Mouse (Mus musculus) adipose tissue, adult 10 weeks (tissue): ENCODE data around the gene Cd4. TPM values are rescaled to one million over a fixed set of nuclear protein-coding genes. Genes with fewer than 3 reads are reported as not detected.

ENCODE experiments used
- polyA plus RNA-seq: library from polyadenylated mRNA; stranded (reverse); fragments of 350-450 nt; fragmentation: Illumina TruSeq; extraction: RNeasy Lipid Tissue Mini Kit (QIAGEN cat#74804); gene quantifications from one replicate; pipeline ENCODE4 v1.2.3, GENCODE M21; 2014; ENCODE audit warnings: low read depth, low replicate concordance

The Cd4 gene
- 1.8 TPM for polyA plus RNA-seq

GRCm38 (mm10) chr6:124887986-124888385, at the start of gene Cd4:
Gene Cd4 (minus strand): TSS chr6:124888221.

GRCm38 (mm10) chr6:124930754-124931524, 42.9 kb upstream of the Cd4 start, which contains the start of gene Mlf2:
Gene Mlf2 (plus strand): TSS chr6:124931386.

GRCm38 (mm10) chr6:124919695-124920317, 31.8 kb upstream of the Cd4 start, which contains the start of gene Ptms:
Gene Ptms (minus strand): TSS chr6:124920103.

GRCm38 (mm10) chr6:124911533-124912218, 23.7 kb upstream of the Cd4 start, which contains the start of gene Lag3:
Gene Lag3 (minus strand): TSS chr6:124911705.

GRCm38 (mm10) chr6:124863658-124864298, 24.2 kb downstream of the Cd4 start, which contains the start of gene Gpr162:
Gene Gpr162 (minus strand): TSS chr6:124863983.

GRCm38 (mm10) chr6:124856916-124857839, 30.8 kb downstream of the Cd4 start, which contains the start of gene P3h3:
Gene P3h3 (minus strand): TSS chr6:124857752.

GRCm38 (mm10) chr6:124840241-124841167, 47.5 kb downstream of the Cd4 start, which contains the start of gene Gnb3:
Gene Gnb3 (minus strand): TSS chr6:124840275.

GRCm38 (mm10) chr6:124828868-124829798, 58.9 kb downstream of the Cd4 start, which contains the start of the genes Usp5 and Cdca3:
Gene Usp5 (minus strand): TSS chr6:124829484.
Gene Cdca3 (plus strand): TSS chr6:124829547.

Other genes starting within 250 kb of the Cd4 start
- 75.1 TPM for gene Lpcat3, start 225.2 kb downstream of the Cd4 start, polyA plus RNA-seq
- 55.2 TPM for gene Emg1, start 176.0 kb downstream of the Cd4 start, polyA plus RNA-seq
- gene Phb2, start 175.9 kb downstream of the Cd4 start, polyA plus RNA-seq = 129 TPM
- gene Ptpn6, start 149.5 kb downstream of the Cd4 start, polyA plus RNA-seq = 24.1 TPM
- gene Grcc10, start 146.8 kb downstream of the Cd4 start, polyA plus RNA-seq = 210 TPM
- gene Gm45234, start 132.2 kb downstream of the Cd4 start, polyA plus RNA-seq = not detected
- gene Atn1, start 131.7 kb downstream of the Cd4 start, polyA plus RNA-seq = 47.5 TPM
- gene Eno2, start 118.5 kb downstream of the Cd4 start, polyA plus RNA-seq = 5.5 TPM
- gene Lrrc23, start 108.5 kb downstream of the Cd4 start, polyA plus RNA-seq = 10.8 TPM
- gene Spsb2, start 79.6 kb downstream of the Cd4 start, polyA plus RNA-seq = 15.2 TPM
- 317 TPM for gene Tpi1, start 73.9 kb downstream of the Cd4 start, polyA plus RNA-seq
- gene Usp5, start 58.7 kb downstream of the Cd4 start, polyA plus RNA-seq = 84.1 TPM
- gene Cdca3, start 58.7 kb downstream of the Cd4 start, polyA plus RNA-seq = 9.8 TPM
- not detected for gene Gnb3, start 47.9 kb downstream of the Cd4 start, polyA plus RNA-seq
- gene P3h3, start 30.5 kb downstream of the Cd4 start, polyA plus RNA-seq = 18.1 TPM
- 1.5 TPM for gene Gpr162, start 24.2 kb downstream of the Cd4 start, polyA plus RNA-seq
- gene Lag3, start 23.5 kb upstream of the Cd4 start, polyA plus RNA-seq = 2.3 TPM
- gene Ptms, start 31.9 kb upstream of the Cd4 start, polyA plus RNA-seq = 493 TPM
- 206 TPM for gene Mlf2, start 43.2 kb upstream of the Cd4 start, polyA plus RNA-seq
- 105 TPM for gene Cops7a, start 77.3 kb upstream of the Cd4 start, polyA plus RNA-seq
- gene Pianp, start 108.5 kb upstream of the Cd4 start, polyA plus RNA-seq = 2.8 TPM
- gene Zfp384, start 120.9 kb upstream of the Cd4 start, polyA plus RNA-seq = 34.8 TPM
- gene Ing4, start 151.5 kb upstream of the Cd4 start, polyA plus RNA-seq = 58.4 TPM
- gene Acrbp, start 161.5 kb upstream of the Cd4 start, polyA plus RNA-seq = 28.7 TPM
- gene Lpar5, start 179.7 kb upstream of the Cd4 start, polyA plus RNA-seq = 2.3 TPM
- gene Chd4, start 207.8 kb upstream of the Cd4 start, polyA plus RNA-seq = 128 TPM
- 15.1 TPM for gene Nop2, start 243.7 kb upstream of the Cd4 start, polyA plus RNA-seq